Mouse (Mus musculus): ENCODE measurements at regions not wholly inside any gene's neighbourhood (a gene's known extent, or its start where the extent isn't known, plus 50 kb on each side); places are given as distances from the start of the nearest gene placed in this dataset.

DNA sequence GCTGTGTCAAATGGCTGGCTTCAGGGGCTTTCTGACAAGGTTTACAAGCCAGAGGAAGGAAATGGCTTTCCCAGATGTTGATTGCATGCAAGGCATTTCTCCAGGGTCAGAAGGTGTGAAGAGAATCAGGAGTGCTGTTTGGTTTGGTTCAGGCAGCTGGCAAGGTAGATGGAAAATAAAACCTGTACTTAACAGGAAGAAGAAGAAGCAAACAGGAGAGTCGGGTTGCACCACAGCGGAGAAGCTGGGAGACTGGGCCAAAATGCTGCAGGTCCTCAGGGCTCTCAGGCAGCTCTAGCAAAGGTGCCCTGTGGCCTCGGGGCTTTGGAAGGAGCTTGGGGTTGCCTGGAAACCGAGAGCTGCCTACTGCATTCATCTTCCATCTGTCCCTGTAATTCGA, 908.9 kb upstream of the Car8 start:
- TF ChIP-seq CTCF (IDR thresholded peaks at IDR 0.05), result no peak
- no peak for TF ChIP-seq POLR2A (IDR thresholded peaks at IDR 0.05; ENCODE audit: insufficient read depth, low read depth, low read length)
- no peak for TF ChIP-seq EP300 (IDR thresholded peaks at IDR 0.05; ENCODE audit: insufficient read depth, low read depth, low read length)
